Comparison of ENCODE assay signal across 12 mouse cellular contexts in genomic region chr3:150193132-150193531, GRCm38 (mm10).
"Had no signal": no experiment of that assay in that cellular context is flagged by ENCODE, and none has a peak within 500 bp of the region (broad histone marks: within the 10 kb centered on the region; RNA-seq: fewer than 3 reads in every experiment).

No protein-coding gene starts in this region.

- H3K9ac ChIP-seq: hindbrain, embryonic 14.5 days; liver, embryonic 15.5 days had no signal

- H3K36me3 ChIP-seq: liver, embryonic 15.5 days had no signal

- H3K4me2 ChIP-seq: hindbrain, embryonic 14.5 days; liver, embryonic 15.5 days; midbrain, embryonic 11.5 days had no signal

- H3K4me3 ChIP-seq: left cerebral cortex, adult 2 months; liver, embryonic 15.5 days had no signal

- DNase-seq: kidney, adult 2 months; kidney, postnatal 25 days; layer of hippocampus, postnatal 36 days; midbrain, embryonic 14.5 days; thymus, postnatal 25 days had no signal

- H3K4me1 ChIP-seq: liver, embryonic 15.5 days had no signal

- H3K27me3 ChIP-seq: liver, embryonic 15.5 days had no signal

- H3K9me3 ChIP-seq: liver, embryonic 15.5 days had no signal

- ATAC-seq: hindbrain, postnatal 0 days; inflammation-experienced regulatory T-cells, adult 6 months; intestine, embryonic 16.5 days had no signal

- H3K27ac ChIP-seq: hindbrain, embryonic 14.5 days; hindbrain, postnatal 0 days; left cerebral cortex, adult 2 months; liver, embryonic 15.5 days had no signal
